Mouse (Mus musculus) lung, adult 2 months (tissue): ENCODE results near the gene Nlrc3. TPM values are rescaled to one million over a fixed set of nuclear protein-coding genes. Genes with fewer than 3 reads are reported as not detected.

Source experiments
- DNase-seq: peaks from one replicate; pipeline ENCODE4 v3.0.0; 2022
- H3K4me1 ChIP-seq: fragments of 200-500 bp; 2 replicates; pipeline ENCODE4 v1.6.1; 2011; ENCODE audit warnings: low read length; ENCODE audit not compliant: control insufficient read depth, insufficient read depth
- H3K4me3 ChIP-seq: fragments of 200-500 bp; replicated peaks from 2 replicates; pipeline ENCODE3; 2011; ENCODE audit warnings: low read depth, mild to moderate bottlenecking, control low read depth, low read length; ENCODE audit errors: extremely low read depth
- CTCF ChIP-seq: fragments of 200-500 bp; IDR thresholded peaks from 2 replicates; pipeline ENCODE4 v1.5.1; 2011; ENCODE audit warnings: mild to moderate bottlenecking, low read length, control low read depth; ENCODE audit not compliant: insufficient read depth
- POLR2A ChIP-seq: fragments of 200-500 bp; IDR thresholded peaks from 2 replicates; pipeline ENCODE4 v1.6.1; 2011; ENCODE audit warnings: low read depth, mild to moderate bottlenecking, control low read depth, low read length, borderline replicate concordance; ENCODE audit errors: extremely low read depth
- WGBS: fragments of 180-500 bp; shearing (Covaris S2); methylation state at CpG from one replicate; pipeline ENCODE4 v1.1.7; 2018; 5-methylcytosine and 5-hydroxymethylcytosine counted together
- polyA plus RNA-seq: library from polyadenylated mRNA; depleted of rRNA; stranded (reverse); fragments of >200 nt; gene quantifications from 2 replicates; pipeline ENCODE4 v1.2.3, GENCODE M21; 2012

The Nlrc3 gene
- polyA plus RNA-seq, 1 experiment = 5.9 TPM

GRCm38 (mm10) chr16:3934091-3934490 lies 42.3 kb downstream of the Nlrc3 start:
- TF ChIP-seq CTCF (no peak), POLR2A (no peak)
- Histone ChIP-seq H3K4me3 (no peak overlapping the region), H3K4me1 (peaks cover 5% of the 10 kb centered on the region; the same call in 1 of the 2 replicates)
- DNase-seq = peak; percentile 6
- WGBS = 61% methylated on average over 1 of the region's 1 CpGs

- no peak for TF ChIP-seq CTCF
- TF ChIP-seq POLR2A = no peak
- 86% methylated on average over 6 of the region's 6 CpGs for WGBS
- H3K4me1 ChIP-seq = peaks cover 5% of the 10 kb centered on the region; the same call in 1 of the 2 replicates
Measured at GRCm38 (mm10) chr16:3933536-3933935, 42.9 kb downstream of the Nlrc3 start.

GRCm38 (mm10) chr16:3929151-3929550 lies 47.3 kb downstream of the Nlrc3 start:
- no peak overlapping the region for H3K4me3 ChIP-seq
- TF ChIP-seq POLR2A = no peak
- TF ChIP-seq CTCF = no peak
- WGBS = 67% methylated on average over 7 of the region's 7 CpGs
- DNase-seq = no peak
- peaks cover 5% of the 10 kb centered on the region; the same call in 1 of the 2 replicates for H3K4me1 ChIP-seq

More at GRCm38 (mm10) chr16:3933536-3933935, 42.9 kb downstream of the Nlrc3 start:
- no peak overlapping the region for H3K4me3 ChIP-seq
- no peak for DNase-seq

- Histone ChIP-seq H3K4me1 (peaks cover 2% of the 10 kb centered on the region; the same call in 1 of the 2 replicates), H3K4me3 (no peak overlapping the region)
- 26% methylated on average over 1 of the region's 1 CpGs for WGBS
- TF ChIP-seq POLR2A (no peak), CTCF (no peak)
- DNase-seq = no peak
Measured at GRCm38 (mm10) chr16:3928582-3928981, 47.9 kb downstream of the Nlrc3 start.

GRCm38 (mm10) chr16:3923966-3924365 lies 52.5 kb downstream of the Nlrc3 start:
- no peak for DNase-seq
- no peaks in the 10 kb centered on the region for H3K4me1 ChIP-seq
- no peak overlapping the region for H3K4me3 ChIP-seq
- 73% methylated on average over 4 of the region's 4 CpGs for WGBS
- TF ChIP-seq CTCF (no peak), POLR2A (no peak)

GRCm38 (mm10) chr16:3923515-3923914 lies 52.9 kb downstream of the Nlrc3 start:
- no peaks in the 10 kb centered on the region for H3K4me1 ChIP-seq
- no peak overlapping the region for H3K4me3 ChIP-seq
- no peak for DNase-seq
- WGBS = 78% methylated on average over 3 of the region's 3 CpGs
- TF ChIP-seq CTCF (no peak), POLR2A (no peak)

- no peak for DNase-seq
- 91% methylated on average over 2 of the region's 2 CpGs for WGBS
Measured at GRCm38 (mm10) chr16:3920756-3921155, 55.7 kb downstream of the Nlrc3 start.

GRCm38 (mm10) chr16:3909118-3909517 lies 67.3 kb downstream of the Nlrc3 start:
- 2% methylated on average over 20 of the region's 20 CpGs for WGBS
- no peak for TF ChIP-seq CTCF
- DNase-seq = no peak

More at GRCm38 (mm10) chr16:3920756-3921155, 55.7 kb downstream of the Nlrc3 start:
- no peak overlapping the region for H3K4me3 ChIP-seq
- no peak for TF ChIP-seq POLR2A
- no peak for TF ChIP-seq CTCF
- H3K4me1 ChIP-seq = no peaks in the 10 kb centered on the region

GRCm38 (mm10) chr16:3908537-3909111 lies 67.8 kb downstream of the Nlrc3 start, which contains the start of the genes 1700037C18Rik and Cluap1:
TSS of gene 1700037C18Rik (minus strand) at chr16:3908689.
TSS of gene Cluap1 (plus strand) at chr16:3908801.
- TF ChIP-seq POLR2A = peak; percentile 79; the same call in 1 of the 2 replicates
- peak; percentile 88 for TF ChIP-seq CTCF
- peak; percentile 92 for DNase-seq
- Histone ChIP-seq H3K4me3 (peak within 1 kb of the TSS; percentile 67), H3K4me1 (peaks cover 6% of the 10 kb centered on the region)
- WGBS = under 1% methylated on average over 33 of the region's 33 CpGs

More at GRCm38 (mm10) chr16:3909118-3909517, 67.3 kb downstream of the Nlrc3 start:
- H3K4me3 ChIP-seq = peak overlapping the region; percentile 67
- H3K4me1 ChIP-seq = peaks cover 6% of the 10 kb centered on the region

- TF ChIP-seq POLR2A (no peak), CTCF (no peak)
- no peak for DNase-seq
- peaks cover 6% of the 10 kb centered on the region for H3K4me1 ChIP-seq
- 66% methylated on average over 2 of the region's 2 CpGs for WGBS
- no peak overlapping the region for H3K4me3 ChIP-seq
Measured at GRCm38 (mm10) chr16:3907471-3907870, 69.0 kb downstream of the Nlrc3 start.
